Mouse (Mus musculus): Measurements from ENCODE around the gene Zmynd10. TPM values are rescaled to one million over a fixed set of nuclear protein-coding genes. Genes with fewer than 3 reads are reported as not detected.
A peak's percentile ranks its signal among the peaks of the same experiment; 100 is the strongest.
"Not testable (repeated sequence)": the region's sequence is repeated elsewhere in the genome, so short reads cannot be mapped to it uniquely, and the experiment has no call there.

The Zmynd10 gene
- total RNA-seq, 2 experiments from 2014 or later: 1.0 to 1.1 TPM

DNA sequence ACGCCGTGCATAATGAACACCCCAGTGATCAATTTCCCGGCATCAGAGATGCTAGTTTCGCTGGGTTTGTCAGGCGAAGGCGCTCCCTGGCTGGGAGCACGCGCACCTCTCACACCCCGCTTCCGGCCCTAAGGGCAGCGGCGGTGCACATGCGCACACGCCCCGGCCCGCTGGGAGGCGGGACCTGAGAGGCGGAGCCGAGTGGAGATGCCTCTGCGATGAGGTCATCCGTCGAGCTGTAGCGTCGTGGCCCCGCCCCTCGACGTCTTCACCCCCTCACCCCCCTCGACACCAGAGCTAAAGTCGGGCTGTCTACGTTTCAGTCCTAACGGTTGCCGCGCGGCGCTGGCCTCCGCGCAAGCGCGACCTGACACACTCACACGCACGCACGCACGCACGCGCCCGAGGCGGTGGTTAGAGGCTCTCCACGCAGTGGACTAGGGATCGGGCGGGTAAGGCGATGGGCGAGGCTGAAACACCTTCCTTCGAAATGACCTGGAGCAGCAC is 7.3 kb downstream of the Zmynd10 start:
- peak; percentile 89 to 93 for DNase-seq (ENCODE audit: low spot score in 2 of 2)

DNA sequence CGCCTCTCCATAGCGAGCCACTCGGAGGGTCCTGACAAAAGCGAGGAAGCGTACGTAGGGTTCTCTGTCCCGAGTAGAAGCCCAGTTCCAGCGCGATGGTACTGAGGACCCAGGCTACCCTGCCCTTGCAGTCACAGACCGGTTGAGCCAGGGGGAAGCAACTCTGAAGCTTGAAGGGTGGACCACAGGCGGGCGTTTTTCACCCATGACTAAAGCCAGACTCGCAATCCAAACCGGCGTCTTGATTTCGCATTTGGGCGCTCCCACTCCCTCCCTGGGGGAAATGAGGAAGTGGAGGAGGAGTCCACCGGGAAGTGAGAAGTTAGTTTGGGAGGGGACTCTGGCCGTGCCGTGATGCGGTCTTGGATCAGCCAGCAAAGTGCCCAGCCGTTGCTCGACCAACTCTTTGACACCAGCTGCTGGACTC is 7.9 kb downstream of the Zmynd10 start:
- DNase-seq (ENCODE audit: low spot score in 2 of 2): peak; percentile 53 to 57

GRCm38 (mm10) chr9:107555701-107556100 is 8.6 kb downstream of the Zmynd10 start:
- no peak for DNase-seq (ENCODE audit: low spot score in 2 of 2)

- DNase-seq (ENCODE audit: low spot score in 2 of 2): no peak
These were observed 9.2 kb downstream of the Zmynd10 start for GRCm38 (mm10) chr9:107556346-107556745.

- DNase-seq (ENCODE audit: low spot score in 2 of 2): peak; percentile 85 to 86
These were observed 16.0 kb downstream of the Zmynd10 start, which contains the start of gene Tusc2 for GRCm38 (mm10) chr9:107563029-107563581. TSS of gene Tusc2 (plus strand) at chr9:107563255.

GRCm38 (mm10) chr9:107565556-107565955 is 18.5 kb downstream of the Zmynd10 start:
- not testable (repeated sequence) for DNase-seq (ENCODE audit: low spot score in 2 of 2)

GRCm38 (mm10) chr9:107566041-107566709 is 19.1 kb downstream of the Zmynd10 start:
- peak; percentile 83 to 90 for DNase-seq (ENCODE audit: low spot score in 2 of 2)

DNA sequence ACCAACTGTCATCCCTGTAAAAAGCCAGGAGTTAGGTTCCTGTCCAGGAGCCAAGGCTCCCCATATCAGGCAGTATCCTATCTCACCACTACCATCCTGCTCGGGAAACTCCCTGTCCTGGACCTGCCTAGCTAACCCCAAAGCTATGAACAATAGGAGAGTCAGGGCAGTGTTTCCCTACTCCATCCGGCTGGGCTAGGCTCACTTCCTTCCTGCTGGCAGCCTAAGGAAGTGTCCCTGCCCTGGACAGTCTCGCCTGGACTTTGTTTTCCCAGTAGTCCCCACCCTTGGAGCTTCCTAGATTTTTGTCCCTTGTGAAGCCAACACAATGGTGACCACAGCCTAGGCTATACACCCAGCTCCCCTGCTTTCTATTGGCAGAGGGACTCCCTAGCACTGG is 19.8 kb downstream of the Zmynd10 start:
- DNase-seq (ENCODE audit: low spot score in 2 of 2): no peak

GRCm38 (mm10) chr9:107567702-107568319 is 20.7 kb downstream of the Zmynd10 start, which contains the start of gene Hyal2:
TSS of gene Hyal2 (plus strand) at chr9:107567945.
- DNase-seq (ENCODE audit: low spot score in 2 of 2): no peak

GRCm38 (mm10) chr9:107568331-107569261 is 21.5 kb downstream of the Zmynd10 start:
- DNase-seq (ENCODE audit: low spot score in 2 of 2): peak; percentile 77 to 80

GRCm38 (mm10) chr9:107569270-107569669 is 22.2 kb downstream of the Zmynd10 start:
- no peak for DNase-seq (ENCODE audit: low spot score in 2 of 2)

GRCm38 (mm10) chr9:107570016-107570415 is 22.9 kb downstream of the Zmynd10 start:
- no peak for DNase-seq (ENCODE audit: low spot score in 2 of 2)

DNA sequence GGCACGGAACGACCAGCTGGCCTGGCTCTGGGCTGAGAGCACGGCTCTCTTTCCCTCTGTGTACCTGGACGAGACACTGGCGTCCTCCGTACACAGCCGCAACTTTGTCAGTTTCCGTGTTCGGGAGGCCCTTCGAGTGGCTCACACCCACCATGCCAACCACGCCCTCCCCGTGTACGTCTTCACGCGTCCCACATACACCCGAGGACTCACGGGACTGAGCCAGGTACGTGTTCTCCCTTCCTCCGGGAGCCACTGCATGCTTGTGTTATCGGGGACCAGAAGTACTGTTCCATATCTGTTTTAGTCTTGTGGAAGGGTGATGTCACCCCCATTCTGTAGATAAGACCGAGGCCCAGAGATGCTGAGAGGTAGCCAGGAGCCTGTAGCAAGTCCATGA is 23.7 kb downstream of the Zmynd10 start:
- no peak for DNase-seq (ENCODE audit: low spot score in 2 of 2)

GRCm38 (mm10) chr9:107571534-107572326 is 24.6 kb downstream of the Zmynd10 start:
- no peak for DNase-seq (ENCODE audit: low spot score in 2 of 2)

DNA sequence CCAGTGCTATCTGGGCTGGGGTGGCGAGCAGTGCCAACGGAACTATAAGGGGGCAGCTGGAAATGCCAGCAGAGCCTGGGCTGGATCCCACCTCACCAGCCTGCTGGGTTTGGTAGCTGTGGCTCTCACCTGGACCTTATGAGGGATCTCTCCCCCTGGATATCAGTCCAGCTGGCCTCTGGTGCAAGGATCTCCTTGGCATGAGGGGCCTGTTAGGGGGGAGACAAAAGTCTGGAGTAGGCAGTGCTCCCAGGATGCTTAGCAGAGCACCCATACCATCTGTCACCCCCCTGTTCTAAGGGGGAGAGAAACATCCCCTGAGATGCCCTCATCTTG is 25.2 kb downstream of the Zmynd10 start:
- DNase-seq (ENCODE audit: low spot score in 2 of 2): no peak

DNA sequence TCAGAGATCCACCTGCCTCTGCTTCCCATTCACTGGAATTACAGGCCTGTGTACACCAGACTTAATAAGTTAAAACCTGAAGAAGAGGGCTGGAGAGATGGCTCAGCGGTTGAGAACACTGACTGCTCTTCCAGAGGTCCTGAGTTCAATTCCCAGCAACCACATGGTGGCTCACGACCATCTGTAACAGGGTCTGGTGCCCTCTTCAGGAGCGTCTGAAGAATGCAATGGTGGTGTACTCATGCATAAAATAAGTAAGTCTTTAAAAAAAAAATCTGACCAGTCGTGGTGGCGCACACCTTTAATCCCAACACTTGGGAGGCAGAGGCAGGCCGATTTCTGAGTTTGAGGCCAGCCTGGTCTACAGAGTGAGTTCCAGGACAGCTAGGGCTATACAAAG is 26.7 kb downstream of the Zmynd10 start:
- DNase-seq (ENCODE audit: low spot score in 2 of 2): not testable (repeated sequence)

- no peak for DNase-seq (ENCODE audit: low spot score in 2 of 2)
These were observed 28.7 kb downstream of the Zmynd10 start for GRCm38 (mm10) chr9:107575579-107576356.

GRCm38 (mm10) chr9:107576357-107577107 is 29.4 kb downstream of the Zmynd10 start, which contains the start of gene Hyal1:
TSS of gene Hyal1 (plus strand) at chr9:107576927.
- peak; percentile 62 to 70 for DNase-seq (ENCODE audit: low spot score in 2 of 2)

GRCm38 (mm10) chr9:107577871-107578270 is 30.8 kb downstream of the Zmynd10 start:
- DNase-seq (ENCODE audit: low spot score in 2 of 2): no peak

Measured in adrenal gland, adult 18-20 months (tissue).